Mouse (Mus musculus): ENCODE measurements around the gene C1qb. TPM values are rescaled to one million over a fixed set of nuclear protein-coding genes. Genes with fewer than 3 reads are reported as not detected.

The C1qb gene
- polyA plus RNA-seq, 1 experiment from 2014 or later = 62.0 TPM

- no peak overlapping the region for H3K27ac ChIP-seq (replicated peaks)
- H3K27me3 ChIP-seq (replicated peaks) = no peaks in the 10 kb centered on the region
- WGBS = 45% methylated on average over 9 of the region's 9 CpGs
- peaks cover 82% of the 10 kb centered on the region for H3K4me1 ChIP-seq
- H3K4me2 ChIP-seq = peak overlapping the region; percentile 15; the same call in 1 of the 2 replicates
- no peaks in the 10 kb centered on the region for H3K36me3 ChIP-seq
- no peak overlapping the region for H3K4me3 ChIP-seq (replicated peaks)
- H3K9me3 ChIP-seq (replicated peaks) = no peaks in the 10 kb centered on the region
- no peak for ATAC-seq (ENCODE audit: low FRiP score)
- no peak overlapping the region for H3K9ac ChIP-seq (replicated peaks)
Measured at GRCm38 (mm10) chr4:136830272-136830823, 55.6 kb downstream of the C1qb start.

Other genes with a start within 250 kb of the C1qb start
- 13.7 and 21.3 TPM in 2 replicates for gene Ephb2, start 50.2 kb downstream of the C1qb start, polyA plus RNA-seq (2015; fragmentation: Nextera tagmentation; extraction: Ambion mirVana)
- 28.4 and 29.0 TPM in 2 replicates for gene C1qc, start 6.9 kb upstream of the C1qb start, polyA plus RNA-seq (2015; fragmentation: Nextera tagmentation; extraction: Ambion mirVana)
- gene C1qa, start 12.6 kb upstream of the C1qb start, polyA plus RNA-seq (2015; fragmentation: Nextera tagmentation; extraction: Ambion mirVana) = 33.7 and 40.5 TPM in 2 replicates
- 9.6 and 13.9 TPM in 2 replicates for gene Epha8, start 70.6 kb upstream of the C1qb start, polyA plus RNA-seq (2015; fragmentation: Nextera tagmentation; extraction: Ambion mirVana)
- gene Zbtb40, start 162.6 kb upstream of the C1qb start, polyA plus RNA-seq (2015; fragmentation: Nextera tagmentation; extraction: Ambion mirVana) = 3.6 and 4.6 TPM in 2 replicates

Data from neural tube, embryonic 15.5 days (tissue).